Mouse (Mus musculus): ENCODE data around the gene Pcgf1. TPM values are rescaled to one million over a fixed set of nuclear protein-coding genes. Genes with fewer than 3 reads are reported as not detected.

Gene Pcgf1
- total RNA-seq, 2 experiments from 2014 or later, result 24.3 to 27.0 TPM

DNA sequence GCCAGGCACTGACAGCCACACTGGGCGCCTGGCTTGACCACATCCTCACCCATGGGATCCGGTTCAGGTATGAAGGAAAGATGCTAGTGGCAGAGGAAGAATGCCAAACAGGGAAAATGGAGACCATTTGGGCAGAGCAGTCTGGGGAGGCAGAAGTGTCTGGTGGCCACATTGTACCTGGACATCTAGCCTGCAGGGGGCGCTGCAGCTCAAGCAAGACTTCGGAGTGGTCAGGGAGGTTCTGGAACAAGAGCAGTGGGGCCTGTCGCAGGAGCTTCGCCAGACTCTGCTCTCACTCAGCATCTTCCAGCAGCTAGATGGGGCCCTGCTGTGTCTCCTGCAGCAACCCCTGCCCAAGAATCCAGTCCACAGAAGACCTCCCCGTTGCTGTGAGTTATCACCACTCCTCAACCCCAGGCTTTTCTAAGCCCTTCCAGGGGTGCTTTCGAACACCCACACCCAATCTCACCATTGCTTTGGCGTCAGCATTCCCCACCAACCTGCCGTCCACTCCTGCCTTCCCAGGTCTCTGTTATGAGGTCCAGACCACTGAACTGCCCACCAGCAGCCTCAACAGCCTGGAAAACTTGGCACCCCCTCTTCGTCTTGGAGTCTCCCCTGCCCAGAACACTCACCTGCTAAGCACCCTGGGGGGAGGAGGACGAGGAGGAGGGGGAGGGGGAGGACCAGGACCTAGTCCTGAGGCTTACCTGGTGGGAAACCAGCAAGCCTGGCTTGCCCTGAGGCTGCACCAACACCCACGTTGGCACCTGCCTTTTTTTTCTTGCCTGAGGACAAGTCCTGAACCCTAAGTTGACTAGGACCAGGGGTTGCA is 30.1 kb downstream of the Pcgf1 start:
- peak; percentile 71 for DNase-seq (ENCODE audit: extremely low spot score in 1 of 2, low spot score in 2 of 2)
- H3K4me3 ChIP-seq, result peak overlapping the region; percentile 98
- H3K27ac ChIP-seq, result peak overlapping the region; percentile 94
- TF ChIP-seq CTCF (IDR thresholded peaks at IDR 0.05), result peak; percentile 81
- intact Hi-C loops (cut with DNase I), result loop anchor here (2.0 kb wide), 1 partner anchor 35 kb away; no protein-coding TSS in a partner anchor

DNA sequence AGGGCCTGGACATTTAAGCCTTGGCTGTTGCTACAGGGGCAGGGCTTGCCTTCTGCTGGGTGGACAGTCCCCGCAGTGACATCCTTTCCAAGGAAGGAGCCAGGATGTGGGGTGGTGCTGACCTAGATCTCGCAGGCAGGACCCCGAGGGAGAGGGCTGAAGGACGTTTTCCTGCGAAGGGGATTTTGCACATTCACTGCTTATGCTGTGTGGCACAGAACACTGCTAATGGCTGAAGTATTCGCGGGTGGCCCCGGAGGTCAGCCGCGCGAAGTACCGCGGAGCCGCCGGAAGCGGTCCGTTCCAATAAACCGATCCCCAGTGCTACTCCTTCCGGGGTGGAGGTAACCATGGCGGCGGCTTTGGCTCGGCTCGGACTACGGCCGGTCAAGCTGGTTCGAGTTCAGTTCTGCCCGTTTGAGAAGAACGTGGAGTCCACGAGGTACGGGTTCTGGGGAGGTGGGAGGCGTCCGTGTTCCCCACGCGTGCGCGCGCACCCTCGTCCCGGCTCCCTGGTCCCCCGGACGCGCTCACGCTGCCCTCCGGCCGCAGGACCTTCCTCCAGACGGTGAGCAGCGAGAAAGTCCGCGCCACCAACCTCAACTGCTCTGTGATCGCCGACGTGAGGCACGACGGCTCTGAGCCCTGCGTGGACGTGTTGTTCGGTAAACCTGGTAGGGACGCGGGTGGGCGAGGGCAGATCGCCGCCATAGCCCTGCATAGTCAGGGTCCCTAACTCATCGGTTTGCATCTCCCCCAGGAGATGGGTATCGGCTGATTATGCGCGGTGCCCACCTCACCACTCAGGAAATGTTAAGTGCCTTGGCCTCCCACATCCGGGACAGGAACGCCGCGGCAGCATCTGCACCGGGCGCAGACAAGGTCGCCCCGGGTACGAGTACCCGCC is 31.3 kb downstream of the Pcgf1 start, which contains the start of gene Mrpl53:
Mrpl53 (plus strand) TSS at position 279 of the 907 bp plus-strand sequence.
- DNase-seq (ENCODE audit: extremely low spot score in 1 of 2, low spot score in 2 of 2), result peak; percentile 82 to 84
- peak within 1 kb of the TSS; percentile 94 for H3K27ac ChIP-seq
- intact Hi-C loops (cut with DNase I), result loop anchor here (2.0 kb wide), 1 partner anchor 34 kb away; no protein-coding TSS in a partner anchor
- no peak; the same call in 1 of the 2 replicates for TF ChIP-seq CTCF (IDR thresholded peaks at IDR 0.05)
- H3K4me3 ChIP-seq, result peak within 1 kb of the TSS; percentile 98

GRCm38 (mm10) chr6:83111510-83112136 is 34.0 kb downstream of the Pcgf1 start:
- no peak for DNase-seq (ENCODE audit: extremely low spot score in 1 of 2, low spot score in 2 of 2)
- no peak overlapping the region for H3K4me3 ChIP-seq
- no peak overlapping the region for H3K27ac ChIP-seq
- intact Hi-C loops (cut with DNase I), result no loop called here
- no peak for TF ChIP-seq CTCF (IDR thresholded peaks at IDR 0.05)

- peak; percentile 91 to 95 for DNase-seq (ENCODE audit: extremely low spot score in 1 of 2, low spot score in 2 of 2)
- peak; percentile 50 for TF ChIP-seq CTCF (IDR thresholded peaks at IDR 0.05)
- intact Hi-C loops (cut with DNase I), result loop anchor here (2.0 kb wide), 1 partner anchor 42 kb away; the partner anchor contains the start of genes 1700003E16Rik and Wdr54
Measured at GRCm38 (mm10) chr6:83115011-83115671, 37.5 kb downstream of the Pcgf1 start, which contains the start of gene Mogs. Mogs (plus strand) TSS chr6:83115496.

DNA sequence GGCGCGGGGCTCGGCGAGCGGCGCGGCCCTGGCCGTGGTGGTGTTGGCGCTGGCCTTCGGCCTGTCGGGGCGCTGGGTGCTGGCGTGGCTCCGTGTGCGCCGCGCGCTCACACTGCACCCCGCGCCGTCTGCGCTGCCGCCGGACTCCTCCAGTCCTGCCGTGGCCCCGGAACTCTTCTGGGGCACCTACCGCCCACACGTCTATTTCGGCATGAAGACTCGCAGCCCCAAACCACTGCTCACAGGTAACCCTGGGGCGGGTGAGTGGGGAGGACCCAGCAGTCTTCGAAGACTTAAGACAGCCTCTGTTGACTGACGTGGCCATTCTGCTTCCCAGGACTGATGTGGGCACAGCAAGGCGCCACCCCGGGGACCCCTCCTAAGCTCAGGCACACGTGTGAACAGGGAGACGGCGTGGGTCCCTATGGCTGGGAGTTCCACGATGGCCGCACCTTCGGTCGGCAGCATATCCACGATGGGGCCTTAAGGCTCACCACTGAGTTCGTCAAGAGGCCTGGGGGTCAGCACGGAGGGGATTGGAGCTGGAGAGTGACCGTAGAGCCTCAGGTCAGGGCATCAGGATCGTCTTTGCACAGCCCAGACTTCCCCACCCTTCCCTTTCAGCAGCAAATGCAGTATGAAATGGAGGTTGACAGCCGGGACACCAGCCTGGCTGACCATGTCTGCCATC is 38.2 kb downstream of the Pcgf1 start:
- TF ChIP-seq CTCF (IDR thresholded peaks at IDR 0.05), result no peak
- DNase-seq (ENCODE audit: extremely low spot score in 1 of 2, low spot score in 2 of 2), result no peak
- H3K27ac ChIP-seq, result peak overlapping the region; percentile 61

More at GRCm38 (mm10) chr6:83115011-83115671, 37.5 kb downstream of the Pcgf1 start, which contains the start of gene Mogs:
- H3K27ac ChIP-seq, result peak within 1 kb of the TSS; percentile 92
- peak within 1 kb of the TSS; percentile 60 for H3K4me3 ChIP-seq

GRCm38 (mm10) chr6:83116373-83117164 is 38.9 kb downstream of the Pcgf1 start:
- intact Hi-C loops (cut with DNase I), result loop anchor here (2.0 kb wide), 1 partner anchor 28 kb away; no protein-coding TSS in a partner anchor
- no peak overlapping the region for H3K27ac ChIP-seq
- no peak for TF ChIP-seq CTCF (IDR thresholded peaks at IDR 0.05)
- peak overlapping the region; percentile 60 for H3K4me3 ChIP-seq
- DNase-seq (ENCODE audit: extremely low spot score in 1 of 2, low spot score in 2 of 2), result no peak

More for the DNA sequence above, 38.2 kb downstream of the Pcgf1 start:
- intact Hi-C loops (cut with DNase I), result loop anchor here (2.0 kb wide), 2 partner anchors 29 to 41 kb away; partner anchors contain the start of genes 1700003E16Rik and Wdr54
- H3K4me3 ChIP-seq, result peak overlapping the region; percentile 60

GRCm38 (mm10) chr6:83117165-83117438 is 39.4 kb downstream of the Pcgf1 start:
- intact Hi-C loops (cut with DNase I), result loop anchor here (2.0 kb wide), 1 partner anchor 28 kb away; no protein-coding TSS in a partner anchor
- H3K27ac ChIP-seq, result no peak overlapping the region
- H3K4me3 ChIP-seq, result no peak overlapping the region
- TF ChIP-seq CTCF (IDR thresholded peaks at IDR 0.05), result no peak
- DNase-seq (ENCODE audit: extremely low spot score in 1 of 2, low spot score in 2 of 2), result no peak

- no peak for TF ChIP-seq CTCF (IDR thresholded peaks at IDR 0.05)
- no peak for DNase-seq (ENCODE audit: extremely low spot score in 1 of 2, low spot score in 2 of 2)
- no peak overlapping the region for H3K27ac ChIP-seq
- intact Hi-C loops (cut with DNase I), result loop anchor here (2.0 kb wide), 1 partner anchor 27 kb away; no protein-coding TSS in a partner anchor
- H3K4me3 ChIP-seq, result no peak overlapping the region
Measured at GRCm38 (mm10) chr6:83117616-83118015, 39.9 kb downstream of the Pcgf1 start.

GRCm38 (mm10) chr6:83118369-83118768 is 40.7 kb downstream of the Pcgf1 start:
- intact Hi-C loops (cut with DNase I), result no loop called here
- TF ChIP-seq CTCF (IDR thresholded peaks at IDR 0.05), result no peak
- Histone ChIP-seq H3K4me3 (no peak overlapping the region), H3K27ac (no peak overlapping the region)
- no peak for DNase-seq (ENCODE audit: extremely low spot score in 1 of 2, low spot score in 2 of 2)
